16 mouse cellular contexts compared by ENCODE assay signal in genomic region chr16:95242114-95242513, GRCm38 (mm10). TPM values are rescaled to one million over a fixed set of nuclear protein-coding genes. Genes with fewer than 3 reads are reported as not detected.
DNase-seq lines count a peak whose midpoint lies in the region; ATAC-seq and TF ChIP-seq lines count a peak whose summit lies in the region.
"Had no signal": no experiment of that assay in that cellular context is flagged by ENCODE, and none has a peak within 500 bp of the region (broad histone marks: within the 10 kb centered on the region; RNA-seq: fewer than 3 reads in every experiment).

No protein-coding gene starts in this region.

- H3K27ac ChIP-seq in limb, embryonic 14.5 days (replicated peaks; ENCODE audit: low read depth, low read length): 0 out of 2 replicates have a peak overlapping the region, but pooled peaks have one; percentile 19
- no peak overlapping the region for H3K27ac ChIP-seq in limb, embryonic 10.5 days
- H3K27ac ChIP-seq: hindbrain, embryonic 10.5 days; midbrain, embryonic 10.5 days; neural tube, embryonic 15.5 days had no signal

- WGBS in limb, embryonic 14.5 days: 86% methylated on average over 4 of the region's 4 CpGs
- WGBS in limb, embryonic 10.5 days: 94% methylated on average over 4 of the region's 4 CpGs

- no peak for DNase-seq in limb, embryonic 14.5 days (ENCODE audit: low spot score)
- no peak for DNase-seq in limb, embryonic 10.5 days (ENCODE audit: low spot score)
- peak; percentile 24 for DNase-seq in adipocyte (ENCODE audit: low spot score)
- DNase-seq in kidney, adult 18-20 months: peak; percentile 71
- DNase-seq in kidney, postnatal 36 days: peak; percentile 87 to 94
- no peak for DNase-seq in right cerebral cortex, adult 18-20 months
- DNase-seq in urinary bladder, postnatal 10 days (ENCODE audit: low spot score): no peak
- DNase-seq: cerebellum, adult 18-20 months; left cerebral cortex, postnatal 4 days; spleen, adult 18-20 months had no signal

- no peaks in the 10 kb centered on the region for H3K27me3 ChIP-seq in limb, embryonic 14.5 days (ENCODE audit: control insufficient read depth, insufficient read depth, low read length)
- no peaks in the 10 kb centered on the region for H3K27me3 ChIP-seq in limb, embryonic 10.5 days (ENCODE audit: low read depth, poor library complexity, severe bottlenecking)
- H3K27me3 ChIP-seq: neural tube, embryonic 15.5 days had no signal

- H3K4me1 ChIP-seq in limb, embryonic 14.5 days (ENCODE audit: control insufficient read depth, insufficient read depth, low read length): peaks cover 3% of the 10 kb centered on the region; the same call in 1 of the 2 replicates
- 0 out of 2 replicates have a peak, but pooled peaks cover 5% of the 10 kb centered on the region for H3K4me1 ChIP-seq in limb, embryonic 10.5 days
- H3K4me1 ChIP-seq: hindbrain, embryonic 10.5 days; midbrain, embryonic 10.5 days; neural tube, embryonic 15.5 days had no signal

- no peak overlapping the region for H3K9ac ChIP-seq in limb, embryonic 14.5 days (ENCODE audit: low read depth, low read length, severe bottlenecking)
- H3K9ac ChIP-seq: neural tube, embryonic 15.5 days had no signal

- ATAC-seq in limb, embryonic 14.5 days (ENCODE audit: low FRiP score, low read depth): no peak
- ATAC-seq: CD4-positive, CD25-positive, alpha-beta regulatory T cell, adult 4 months; intestine, postnatal 0 days had no signal

- no peaks in the 10 kb centered on the region for H3K36me3 ChIP-seq in limb, embryonic 14.5 days (ENCODE audit: control insufficient read depth, insufficient read depth, low read length)
- H3K36me3 ChIP-seq in limb, embryonic 10.5 days: no peaks in the 10 kb centered on the region
- H3K36me3 ChIP-seq: hindbrain, embryonic 10.5 days; midbrain, embryonic 10.5 days; neural tube, embryonic 15.5 days had no signal

- no peak overlapping the region for H3K4me2 ChIP-seq in limb, embryonic 14.5 days (replicated peaks; ENCODE audit: low read depth, low read length, severe bottlenecking)
- H3K4me2 ChIP-seq: neural tube, embryonic 15.5 days had no signal

- no peaks in the 10 kb centered on the region for H3K9me3 ChIP-seq in limb, embryonic 14.5 days (ENCODE audit: control insufficient read depth, low read length)
- H3K9me3 ChIP-seq in limb, embryonic 10.5 days (replicated peaks): no peaks in the 10 kb centered on the region
- H3K9me3 ChIP-seq: hindbrain, embryonic 10.5 days; midbrain, embryonic 10.5 days; neural tube, embryonic 15.5 days had no signal

- TF ChIP-seq POLR2A in limb, embryonic 14.5 days (IDR thresholded peaks at IDR 0.05; ENCODE audit: borderline replicate concordance, extremely low read depth, insufficient read depth, insufficient read length): no peak

- no peak overlapping the region for H3K4me3 ChIP-seq in limb, embryonic 14.5 days (replicated peaks; ENCODE audit: low read length)
- H3K4me3 ChIP-seq in limb, embryonic 10.5 days: no peak overlapping the region
- H3K4me3 ChIP-seq: erythroblast, embryonic 14.5 days; hindbrain, embryonic 10.5 days; midbrain, embryonic 10.5 days; neural tube, embryonic 15.5 days had no signal

RNA-seq across cellular contexts. Expression of gene Kcnj15, which starts 15.2 kb away (rescaled TPM):
- polyA plus RNA-seq in limb, embryonic 14.5 days (2012; rRNA removed): 3.3 and 3.5 TPM in 2 replicates
- 3.9 and 4.0 TPM in 2 replicates for polyA plus RNA-seq in limb, embryonic 14.5 days (2014; fragmentation: Nextera tagmentation; extraction: Ambion mirVana)
- polyA plus RNA-seq in limb, embryonic 10.5 days (2016; fragmentation: Nextera tagmentation; extraction: Ambion mirVana): 0.49 and 0.69 TPM in 2 replicates

Comparison
In these comparisons a context has a peak if more than half of its experiments do, and no peak if none do; other contexts are left out.
1. DNase-seq: peak in adipocyte (single experiment), kidney, adult 18-20 months (single experiment) and kidney, postnatal 36 days (2 of 2); none in limb, embryonic 14.5 days (single experiment), limb, embryonic 10.5 days (single experiment), right cerebral cortex, adult 18-20 months (single experiment) and urinary bladder, postnatal 10 days (single experiment).